Mouse (Mus musculus) forebrain, embryonic 11.5 days (tissue): ENCODE measurements around the gene St6galnac3. TPM values are rescaled to one million over a fixed set of nuclear protein-coding genes. Genes with fewer than 3 reads are reported as not detected.

Experiments
- ATAC-seq: fragments of 200-750 bp; cut with Nextera tagmentation; replicated peaks from 2 replicates; pipeline ENCODE4 v1.8.0; 2017; ENCODE audit warnings: moderate TSS enrichment; ENCODE audit not compliant: low FRiP score
- DNase-seq: peaks from one replicate; pipeline ENCODE4 v3.0.0-alpha.2; 2017; ENCODE audit warnings: low spot score
- H3K27ac ChIP-seq: fragments of 300-500 bp; sonication (generic); 2 replicates; pipeline ENCODE4 v1.5.1; 2014; ENCODE audit warnings: low read depth, low read length
- H3K27me3 ChIP-seq: fragments of 300-500 bp; sonication (generic); 2 replicates; pipeline ENCODE4 v1.6.1; 2014; ENCODE audit warnings: mild to moderate bottlenecking, low read length, mixed read lengths; ENCODE audit not compliant: control insufficient read depth, insufficient read depth
- H3K36me3 ChIP-seq: fragments of 300-500 bp; sonication (generic); 2 replicates; pipeline ENCODE4 v1.6.1; 2014; ENCODE audit warnings: mild to moderate bottlenecking, low read length, moderate library complexity, mixed read lengths; ENCODE audit not compliant: control insufficient read depth, insufficient read depth
- H3K4me1 ChIP-seq: fragments of 300-500 bp; sonication (generic); replicated peaks from 2 replicates; pipeline ENCODE4 v1.6.1; 2014; ENCODE audit warnings: low read length, mixed read lengths; ENCODE audit not compliant: control insufficient read depth, insufficient read depth
- H3K4me2 ChIP-seq: fragments of 300-500 bp; sonication (generic); 2 replicates; pipeline ENCODE4 v1.6.1; 2014; ENCODE audit warnings: low read depth, mild to moderate bottlenecking, low read length, moderate library complexity, mixed read lengths; ENCODE audit not compliant: severe bottlenecking
- H3K4me3 ChIP-seq: fragments of 300-500 bp; sonication (generic); 2 replicates; pipeline ENCODE4 v1.5.1; 2014; ENCODE audit warnings: low read depth, low read length
- H3K9ac ChIP-seq: fragments of 300-500 bp; sonication (generic); 2 replicates; pipeline ENCODE4 v1.6.1; 2014; ENCODE audit warnings: low read length
- H3K9me3 ChIP-seq: fragments of 300-500 bp; sonication (generic); 2 replicates; pipeline ENCODE4 v1.6.1; 2016; ENCODE audit warnings: low read length, mixed read lengths; ENCODE audit not compliant: control insufficient read depth
- WGBS: fragments of 180-500 bp; shearing (Covaris S2); extraction: QIAGEN DNeasy Blood & Tissue Kit; methylation state at CpG from one replicate; pipeline ENCODE4 v1.1.7; 2014; 5-methylcytosine and 5-hydroxymethylcytosine counted together
- polyA plus RNA-seq: library from polyadenylated mRNA; unstranded; fragments of >200 nt; fragmentation: Nextera tagmentation; extraction: Ambion mirVana; gene quantifications from 2 replicates; pipeline ENCODE4 v1.2.1, GENCODE M21; 2014

St6galnac3 gene
- polyA plus RNA-seq, 1 experiment from 2014 or later, result 38.0 TPM

GRCm38 (mm10) chr3:153359966-153360365, 365.0 kb downstream of the St6galnac3 start:
- 97% methylated on average over 3 of the region's 3 CpGs for WGBS
- H3K4me2 ChIP-seq, result no peak overlapping the region
- H3K9ac ChIP-seq, result no peak overlapping the region
- DNase-seq, result no peak
- no peak overlapping the region for H3K27ac ChIP-seq
- H3K36me3 ChIP-seq, result no peaks in the 10 kb centered on the region
- H3K4me3 ChIP-seq, result no peak overlapping the region
- no peaks in the 10 kb centered on the region for H3K27me3 ChIP-seq
- no peaks in the 10 kb centered on the region for H3K4me1 ChIP-seq
- ATAC-seq, result no peak
- H3K9me3 ChIP-seq, result no peaks in the 10 kb centered on the region

- Histone ChIP-seq H3K4me1 (0 out of 2 replicates have a peak, but pooled peaks cover 4% of the 10 kb centered on the region), H3K27me3 (no peaks in the 10 kb centered on the region), H3K9me3 (no peaks in the 10 kb centered on the region), H3K4me3 (no peak overlapping the region), H3K27ac (no peak overlapping the region), H3K36me3 (no peaks in the 10 kb centered on the region), H3K9ac (no peak overlapping the region), H3K4me2 (no peak overlapping the region)
- ATAC-seq, result no peak
- WGBS, result 79% methylated on average over 1 of the region's 1 CpGs
- DNase-seq, result no peak
Measured at GRCm38 (mm10) chr3:153356071-153356470, 368.9 kb downstream of the St6galnac3 start.

- no peak for ATAC-seq
- Histone ChIP-seq H3K27ac (no peak overlapping the region), H3K9ac (no peak overlapping the region), H3K4me3 (no peak overlapping the region), H3K4me2 (no peak overlapping the region), H3K9me3 (no peaks in the 10 kb centered on the region), H3K4me1 (peaks cover 6% of the 10 kb centered on the region; the same call in 1 of the 2 replicates), H3K27me3 (no peaks in the 10 kb centered on the region), H3K36me3 (no peaks in the 10 kb centered on the region)
- no peak for DNase-seq
- WGBS, result 92% methylated on average over 3 of the region's 3 CpGs
Measured at GRCm38 (mm10) chr3:153354988-153355297, 370.0 kb downstream of the St6galnac3 start.

- no peak overlapping the region for H3K9ac ChIP-seq
- H3K4me3 ChIP-seq, result no peak overlapping the region
- no peaks in the 10 kb centered on the region for H3K9me3 ChIP-seq
- no peaks in the 10 kb centered on the region for H3K36me3 ChIP-seq
- 90% methylated on average over 6 of the region's 6 CpGs for WGBS
- H3K27me3 ChIP-seq, result no peaks in the 10 kb centered on the region
- no peak overlapping the region for H3K27ac ChIP-seq
- DNase-seq (no peak), ATAC-seq (no peak)
- H3K4me2 ChIP-seq, result no peak overlapping the region
- H3K4me1 ChIP-seq, result peaks cover 6% of the 10 kb centered on the region; the same call in 1 of the 2 replicates
Measured at GRCm38 (mm10) chr3:153354186-153354987, 370.6 kb downstream of the St6galnac3 start.

- Histone ChIP-seq H3K4me1 (peaks cover 6% of the 10 kb centered on the region; the same call in 1 of the 2 replicates), H3K36me3 (no peaks in the 10 kb centered on the region), H3K27ac (no peak overlapping the region), H3K4me2 (no peak overlapping the region), H3K4me3 (no peak overlapping the region), H3K9me3 (no peaks in the 10 kb centered on the region), H3K9ac (no peak overlapping the region), H3K27me3 (no peaks in the 10 kb centered on the region)
- DNase-seq (no peak), ATAC-seq (no peak)
- 93% methylated on average over 16 of the region's 16 CpGs for WGBS
Measured at GRCm38 (mm10) chr3:153353313-153354103, 371.5 kb downstream of the St6galnac3 start.

GRCm38 (mm10) chr3:153349981-153350380, 375.0 kb downstream of the St6galnac3 start:
- Histone ChIP-seq H3K27ac (no peak overlapping the region), H3K9me3 (no peaks in the 10 kb centered on the region), H3K36me3 (no peaks in the 10 kb centered on the region), H3K4me2 (no peak overlapping the region), H3K4me3 (no peak overlapping the region), H3K4me1 (peaks cover 6% of the 10 kb centered on the region; the same call in 1 of the 2 replicates), H3K27me3 (no peaks in the 10 kb centered on the region), H3K9ac (no peak overlapping the region)
- ATAC-seq (peak; percentile 74), DNase-seq (no peak)
- WGBS, result 58% methylated on average over 10 of the region's 10 CpGs

GRCm38 (mm10) chr3:153348797-153349465, 376.0 kb downstream of the St6galnac3 start:
- no peak overlapping the region for H3K4me3 ChIP-seq
- H3K27ac ChIP-seq, result no peak overlapping the region
- no peak overlapping the region for H3K4me2 ChIP-seq
- no peaks in the 10 kb centered on the region for H3K9me3 ChIP-seq
- no peaks in the 10 kb centered on the region for H3K27me3 ChIP-seq
- H3K9ac ChIP-seq, result no peak overlapping the region
- H3K4me1 ChIP-seq, result peaks cover 6% of the 10 kb centered on the region; the same call in 1 of the 2 replicates
- ATAC-seq, result no peak
- DNase-seq, result no peak
- no peaks in the 10 kb centered on the region for H3K36me3 ChIP-seq
- 94% methylated on average over 9 of the region's 9 CpGs for WGBS

GRCm38 (mm10) chr3:153344979-153345378, 380.0 kb downstream of the St6galnac3 start:
- no peak overlapping the region for H3K4me2 ChIP-seq
- no peak overlapping the region for H3K27ac ChIP-seq
- no peaks in the 10 kb centered on the region for H3K36me3 ChIP-seq
- H3K4me1 ChIP-seq, result no peaks in the 10 kb centered on the region; the same call in 1 of the 2 replicates
- no peak for ATAC-seq
- no peaks in the 10 kb centered on the region for H3K27me3 ChIP-seq
- no peaks in the 10 kb centered on the region for H3K9me3 ChIP-seq
- WGBS, result 83% methylated on average over 5 of the region's 5 CpGs
- no peak overlapping the region for H3K4me3 ChIP-seq
- DNase-seq, result no peak
- no peak overlapping the region for H3K9ac ChIP-seq
